Mouse (Mus musculus) natural killer cell, adult 2 months (primary cell): ENCODE data around the gene Hap1.

Experiments used
- DNase-seq, 2 experiments: peaks; one replicate each; pipeline ENCODE4 v3.0.0; 2022; ENCODE audit warnings: low spot score in 2 of 2

The Hap1 gene

DNA sequence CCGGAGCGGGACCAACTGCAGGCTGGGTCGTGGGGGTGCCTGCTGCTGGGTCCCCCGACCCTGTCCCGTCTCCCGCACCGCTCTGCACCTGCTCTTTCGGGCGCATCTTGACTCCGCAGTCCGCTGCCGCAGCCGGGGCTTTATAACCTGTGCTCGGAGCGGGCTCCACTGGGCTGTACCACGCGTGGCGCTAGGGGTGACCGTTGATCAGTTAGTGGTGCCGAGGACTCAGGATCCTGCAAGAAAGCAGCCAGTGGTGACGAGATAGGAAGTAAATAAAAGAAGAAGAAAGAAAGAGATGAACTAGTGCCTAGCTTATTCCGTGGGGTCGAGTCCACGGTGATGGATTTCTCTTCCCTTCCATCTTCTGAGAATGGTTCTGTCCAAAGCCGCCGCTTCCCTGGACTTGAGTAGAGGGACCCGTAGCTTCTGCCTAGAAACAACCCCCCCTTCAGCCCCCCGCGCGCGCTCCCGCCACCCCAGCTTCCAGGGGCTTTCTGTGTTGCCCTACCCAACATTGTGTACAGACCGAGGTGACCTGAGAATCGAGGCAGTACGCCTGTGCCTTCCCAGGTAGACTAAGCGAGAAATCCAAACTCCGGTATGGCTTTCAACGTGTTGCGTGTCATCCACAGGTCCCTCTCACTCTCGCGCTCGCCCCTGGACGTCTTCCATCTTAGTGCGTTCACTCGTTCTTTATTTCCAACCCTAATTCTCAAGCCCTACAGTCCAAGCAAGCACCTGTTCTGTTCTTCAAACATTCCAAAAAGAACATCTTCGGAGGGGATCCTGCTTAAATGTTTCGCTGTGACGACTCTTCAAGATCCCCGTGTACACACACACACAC is at the start of gene Hap1:
Hap1 (minus strand) TSS at position 157 of the 847 bp plus-strand sequence.
- DNase-seq = peak; percentile 42 to 53

DNA sequence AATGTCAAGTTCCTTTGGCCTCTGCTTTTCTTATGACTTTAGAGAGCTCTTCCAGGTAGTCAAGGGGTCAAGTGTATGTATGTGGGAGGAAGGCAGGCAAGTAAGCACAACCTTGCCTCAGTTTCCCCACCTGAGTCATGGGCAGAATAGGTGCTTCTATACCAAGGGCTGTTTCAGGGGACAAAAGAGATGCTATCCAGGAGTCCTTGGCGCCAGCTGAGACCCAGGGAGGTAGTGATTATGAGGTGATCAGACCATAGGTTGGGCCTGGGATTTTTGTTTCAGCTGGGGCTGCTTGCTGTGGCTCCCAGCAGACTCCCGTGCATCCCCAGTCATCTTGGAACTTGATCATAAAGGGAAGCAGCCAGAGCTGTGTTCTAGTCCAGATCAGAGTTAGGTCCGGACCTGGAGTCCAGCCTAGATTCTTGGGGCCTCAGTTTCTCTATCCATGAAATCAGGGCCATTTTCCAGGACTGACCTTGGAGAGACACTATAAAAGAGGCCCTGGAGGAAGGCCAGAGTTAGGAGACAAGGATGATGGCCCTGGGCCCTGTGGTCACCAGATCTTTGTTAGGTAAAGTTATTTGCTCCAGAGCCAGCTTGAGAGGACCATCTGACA is 48.6 kb upstream of the Hap1 start:
- no peak for DNase-seq

DNA sequence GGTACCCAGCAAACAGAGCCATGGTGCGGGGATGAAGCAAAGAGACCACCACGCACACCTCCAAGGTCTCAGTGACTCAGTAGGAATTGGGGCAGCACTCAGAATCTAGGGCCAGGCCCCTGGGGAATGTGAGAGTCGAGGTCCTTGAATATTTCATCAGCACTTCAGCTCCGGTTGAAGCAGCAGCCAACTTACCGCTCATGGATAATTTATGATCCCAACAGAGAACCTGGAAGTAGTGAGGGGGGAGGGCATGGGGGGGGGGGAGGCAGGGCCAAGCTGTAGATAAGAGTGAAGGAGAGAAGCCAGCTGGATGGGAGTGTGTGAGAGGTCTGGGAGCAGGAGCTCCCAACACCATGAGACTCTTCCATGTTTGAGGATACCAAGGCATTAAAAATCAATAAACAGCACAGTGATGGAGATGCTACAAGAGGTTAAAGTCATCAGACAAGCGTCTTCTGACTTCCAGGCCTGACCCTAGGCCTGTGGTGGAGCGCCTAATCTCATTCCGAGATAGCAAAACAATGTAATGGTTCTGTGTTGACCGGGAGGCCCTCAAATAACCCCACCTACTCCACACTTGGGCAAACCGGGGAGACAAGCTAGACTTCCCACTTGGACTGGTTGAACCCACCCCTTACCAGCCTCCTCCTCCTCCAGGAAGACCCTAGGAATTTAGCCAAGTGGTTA is 47.7 kb upstream of the Hap1 start:
- DNase-seq = no peak

DNA sequence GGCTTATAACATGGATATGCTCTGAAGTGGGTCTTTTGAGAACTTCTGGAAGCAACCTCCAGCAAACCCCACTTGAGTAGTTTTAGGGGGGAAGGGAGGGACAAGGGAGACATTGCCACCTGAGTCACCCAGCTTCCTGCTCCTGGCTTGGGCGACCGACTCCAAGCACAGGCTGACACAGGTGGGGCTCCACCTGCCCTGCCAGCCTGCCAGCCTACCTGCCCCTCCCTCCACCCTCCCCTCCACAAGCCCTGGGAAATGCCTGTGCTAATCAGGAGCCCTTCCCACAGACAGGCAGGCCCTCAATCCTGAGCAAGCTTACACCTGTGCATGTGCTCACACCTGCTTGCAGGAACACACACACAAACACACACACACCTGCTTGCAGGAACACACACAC is 46.8 kb upstream of the Hap1 start:
- no peak for DNase-seq

DNA sequence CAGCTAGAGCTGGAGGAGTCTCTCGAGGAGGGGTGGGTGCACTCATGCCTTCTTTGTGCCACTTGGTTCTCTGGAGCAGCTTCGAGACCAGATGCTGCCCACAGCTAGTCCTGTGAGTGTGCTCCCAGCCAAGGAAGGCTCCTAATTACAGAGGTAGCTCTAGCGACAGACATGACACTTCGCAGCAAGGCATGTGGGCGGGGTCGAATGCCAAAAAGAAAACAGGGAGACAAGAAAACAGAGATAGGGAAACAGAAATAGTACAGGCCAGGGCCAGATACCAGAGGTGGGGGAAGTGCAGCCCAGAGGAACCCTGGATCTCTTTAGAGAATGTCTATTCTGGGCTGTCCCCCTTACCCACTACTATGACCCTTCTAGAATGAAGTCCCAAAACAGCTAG is 46.3 kb upstream of the Hap1 start:
- DNase-seq = no peak

DNA sequence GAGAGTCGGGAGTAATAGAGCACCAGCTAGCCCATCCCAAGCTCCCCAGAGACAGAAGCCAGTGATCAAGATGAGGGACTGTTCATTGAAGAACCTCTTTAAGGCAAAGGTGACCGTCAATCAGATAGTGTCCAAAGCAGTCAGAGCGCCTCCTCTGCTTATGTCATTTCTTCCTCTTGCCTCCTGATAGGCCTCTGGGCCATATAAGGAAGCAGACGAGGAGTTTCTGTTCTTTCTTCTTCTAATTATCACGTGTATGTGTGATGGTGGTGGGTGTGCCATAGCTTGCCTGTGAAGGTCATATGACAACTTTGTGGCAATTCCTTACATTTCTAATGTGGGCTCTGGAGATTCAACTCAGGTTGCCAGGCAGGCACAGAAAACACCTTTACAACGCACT is 44.9 kb upstream of the Hap1 start:
- DNase-seq = no peak

DNA sequence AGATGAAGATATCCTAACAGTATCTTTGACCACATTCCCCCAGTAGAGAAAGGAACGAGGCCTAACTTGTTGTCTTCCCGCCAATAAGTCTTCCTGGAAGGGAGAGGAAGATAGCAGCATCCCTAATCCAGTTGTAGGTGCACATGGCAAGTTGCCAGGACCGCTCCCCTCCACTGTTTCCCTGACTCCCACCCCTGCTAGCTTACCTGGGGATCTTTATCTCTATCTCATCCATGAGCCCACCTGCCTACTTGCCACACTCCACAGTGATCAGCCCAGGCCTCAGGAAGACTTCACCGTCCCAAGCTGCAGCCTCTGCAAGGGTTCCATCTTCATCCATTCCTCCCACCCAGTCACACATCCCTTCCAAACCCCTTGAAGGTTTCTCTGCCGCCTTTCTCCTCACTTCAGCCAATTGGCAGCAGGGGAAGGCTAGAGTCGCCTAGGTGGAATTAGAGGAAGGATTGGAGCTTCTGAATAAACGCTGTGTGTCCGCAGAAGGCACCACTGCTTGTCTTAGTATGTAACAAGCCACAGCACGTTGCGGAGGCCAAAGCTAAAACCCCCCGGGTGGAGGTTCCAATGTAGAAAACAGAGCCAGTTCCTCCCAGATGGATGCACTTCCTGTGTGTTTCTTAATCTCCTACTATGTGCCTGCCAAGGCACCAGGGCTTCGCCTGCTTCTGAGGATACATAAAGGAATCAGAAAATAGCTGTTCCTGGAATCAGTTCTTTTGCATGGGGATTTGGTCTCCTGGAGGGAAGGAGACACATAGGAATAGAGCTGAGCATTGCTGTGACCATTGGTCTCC is 44.0 kb upstream of the Hap1 start:
- no peak for DNase-seq

DNA sequence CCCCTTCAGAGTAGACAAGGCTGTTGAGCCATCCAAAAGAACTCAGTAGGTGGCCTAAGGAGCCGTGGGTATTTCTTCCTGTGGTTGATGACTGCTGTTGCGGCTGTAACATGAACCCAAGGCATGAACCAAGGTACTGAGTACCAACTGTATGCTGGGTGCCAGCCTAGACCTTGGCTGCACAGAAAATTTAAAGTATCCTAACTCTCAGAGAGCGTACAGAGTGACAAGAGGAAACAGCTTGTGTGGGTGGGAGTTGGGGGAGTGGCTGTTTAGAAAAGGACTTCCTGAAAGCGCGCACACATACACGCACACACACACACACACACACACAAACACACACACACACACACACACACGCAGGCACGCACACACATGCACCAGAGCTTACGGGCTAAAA is 43.4 kb upstream of the Hap1 start:
- DNase-seq = peak; percentile 30 to 43

DNA sequence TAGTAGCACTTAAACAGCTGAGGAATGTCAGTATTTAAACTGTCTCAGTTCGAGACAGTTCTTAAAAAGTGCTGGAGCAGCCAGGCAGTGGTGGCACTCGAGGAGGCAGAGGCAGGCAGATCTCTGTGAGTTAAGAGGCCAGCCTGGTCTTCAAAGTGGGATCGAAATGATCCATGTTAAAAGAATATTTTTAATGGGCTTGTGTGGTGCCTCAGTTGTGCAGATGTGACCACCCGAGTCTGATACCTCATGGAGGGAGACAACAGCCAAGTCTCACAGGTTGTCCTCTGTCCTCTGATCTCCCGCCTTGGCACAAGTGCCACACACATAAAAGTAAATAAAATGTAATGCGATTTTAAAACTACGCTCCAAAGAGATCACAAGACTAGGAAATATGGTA is 42.6 kb upstream of the Hap1 start:
- DNase-seq = no peak

DNA sequence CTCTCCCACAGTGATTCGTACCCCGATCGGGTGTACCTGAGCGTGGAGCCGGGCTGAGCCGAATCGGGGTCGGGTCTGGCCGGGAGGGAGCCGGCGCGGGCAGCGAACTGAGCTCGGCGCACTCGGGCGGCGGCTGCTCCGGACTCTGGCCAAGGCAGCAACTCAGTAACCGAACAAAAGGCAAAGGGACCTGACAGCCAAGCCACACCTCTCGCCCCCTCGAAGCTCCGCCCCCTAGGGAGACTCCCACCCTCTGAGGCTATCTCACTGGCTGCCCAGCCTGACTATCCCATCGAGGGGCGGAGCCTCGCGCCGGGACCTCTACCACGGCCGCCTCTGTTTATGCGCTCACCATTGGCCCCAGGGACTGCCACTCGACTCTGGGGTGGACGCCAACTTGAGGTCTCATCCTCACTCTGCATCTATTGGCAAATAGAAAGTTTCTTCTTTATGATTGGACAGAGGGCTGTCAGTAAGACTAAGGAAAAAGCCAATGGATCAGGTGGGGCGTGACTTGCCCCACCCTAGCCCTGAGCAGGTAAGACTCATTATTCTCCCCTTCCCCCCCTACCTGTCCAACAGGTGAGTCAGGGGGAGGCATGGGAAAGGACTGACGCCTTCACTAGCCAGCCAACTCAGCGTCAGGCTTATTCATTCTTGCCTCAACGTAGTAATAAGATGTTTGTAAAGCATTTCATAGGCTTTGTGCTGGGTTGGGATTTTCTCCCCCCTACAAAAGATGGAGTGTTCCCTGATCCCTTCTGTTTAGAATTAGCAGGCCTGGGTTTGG is 41.9 kb upstream of the Hap1 start, which contains the start of gene Jup:
Jup (minus strand) TSS at position 164 of the 790 bp plus-strand sequence.
- DNase-seq = peak; percentile 96 to 97

DNA sequence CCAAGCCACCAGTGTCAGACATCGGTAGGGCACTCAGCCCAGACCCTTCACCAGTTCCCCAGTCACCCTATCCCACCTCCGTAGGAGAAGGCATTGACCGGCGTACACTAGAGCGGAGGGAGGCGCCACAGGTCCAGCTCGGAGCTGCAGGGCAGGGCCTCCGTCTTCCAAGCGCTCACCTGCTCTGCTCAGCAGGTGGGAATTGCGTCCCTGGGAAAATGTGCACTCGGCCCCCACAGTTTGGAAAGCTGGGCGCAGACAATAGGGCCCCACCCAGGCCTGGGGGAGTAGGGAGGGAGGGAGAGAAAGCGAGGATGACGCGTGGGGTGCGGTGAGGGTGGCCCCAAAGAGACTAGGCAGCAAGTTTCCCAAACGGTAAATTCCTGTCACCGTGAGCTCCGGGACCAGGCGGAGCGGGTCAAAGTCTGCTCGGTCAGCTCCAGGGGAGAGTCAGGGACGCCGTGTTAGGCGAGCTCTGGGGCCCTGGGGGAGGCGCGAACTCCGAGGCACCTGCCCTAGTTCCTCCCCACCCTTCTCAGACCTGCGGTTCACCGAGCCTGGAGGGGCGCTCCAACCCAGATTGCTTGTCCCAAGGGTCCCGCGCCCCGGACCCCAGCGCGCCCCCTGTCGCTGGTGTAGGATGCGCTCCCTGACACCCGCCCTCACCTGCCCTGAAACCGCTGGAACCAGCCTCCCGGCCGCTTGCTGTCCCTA is 41.1 kb upstream of the Hap1 start:
- DNase-seq = no peak

DNA sequence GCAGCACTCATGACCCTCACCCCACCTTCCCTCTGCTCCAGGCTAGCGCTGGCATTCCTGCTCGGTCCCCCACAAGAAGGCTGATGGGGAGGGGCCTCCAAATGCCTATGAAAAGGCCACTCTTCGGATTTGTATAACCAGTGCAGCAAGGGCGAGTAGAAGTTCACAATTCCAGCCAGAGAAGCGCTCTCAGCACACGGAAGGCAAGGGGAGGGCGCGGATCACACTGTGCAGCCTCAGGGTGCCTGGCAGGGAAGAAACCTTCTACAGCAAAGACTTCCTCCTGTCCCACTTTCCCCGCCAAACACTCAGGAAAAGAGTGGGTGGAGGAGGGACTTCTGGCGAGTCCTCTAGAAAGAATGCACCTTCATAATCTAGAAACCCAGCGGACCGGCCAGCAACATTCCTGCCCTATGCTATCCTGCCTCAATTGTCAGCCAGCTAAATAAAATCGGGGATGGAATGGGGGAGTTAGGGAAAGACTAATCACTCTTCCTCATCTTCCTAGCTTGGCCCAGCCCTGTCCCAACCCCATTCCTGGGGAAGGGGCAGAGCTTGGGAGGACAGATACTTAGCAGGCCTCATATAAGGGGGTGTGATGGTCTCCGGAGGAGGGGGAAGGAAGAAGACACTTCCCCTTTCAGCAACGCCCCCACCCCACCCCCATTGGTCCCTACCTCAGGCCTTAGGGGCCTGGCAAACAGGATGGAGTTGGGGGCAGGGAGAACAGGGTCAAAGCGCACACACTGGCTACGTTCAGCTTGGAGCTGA is 40.1 kb upstream of the Hap1 start:
- DNase-seq = no peak

DNA sequence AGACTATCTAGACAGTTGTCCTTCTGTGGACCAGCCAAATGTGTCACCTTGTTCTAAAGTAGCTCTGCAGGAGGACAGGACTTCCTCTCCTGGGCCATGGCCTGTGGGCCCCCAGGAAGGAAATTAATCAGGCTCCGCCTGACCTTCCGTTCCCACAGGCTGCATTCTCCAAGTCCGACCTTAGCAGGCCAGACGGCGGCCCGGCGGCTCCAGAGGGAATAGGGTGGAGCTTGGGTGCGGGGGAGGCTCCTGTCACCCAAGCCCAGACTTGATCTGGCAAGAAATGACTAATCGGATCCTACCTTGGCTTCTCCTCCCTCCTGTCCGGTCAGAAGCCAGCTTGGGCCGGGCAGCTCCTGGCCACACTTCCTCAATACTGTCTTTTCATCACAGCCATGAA is 39.3 kb upstream of the Hap1 start:
- no peak for DNase-seq

DNA sequence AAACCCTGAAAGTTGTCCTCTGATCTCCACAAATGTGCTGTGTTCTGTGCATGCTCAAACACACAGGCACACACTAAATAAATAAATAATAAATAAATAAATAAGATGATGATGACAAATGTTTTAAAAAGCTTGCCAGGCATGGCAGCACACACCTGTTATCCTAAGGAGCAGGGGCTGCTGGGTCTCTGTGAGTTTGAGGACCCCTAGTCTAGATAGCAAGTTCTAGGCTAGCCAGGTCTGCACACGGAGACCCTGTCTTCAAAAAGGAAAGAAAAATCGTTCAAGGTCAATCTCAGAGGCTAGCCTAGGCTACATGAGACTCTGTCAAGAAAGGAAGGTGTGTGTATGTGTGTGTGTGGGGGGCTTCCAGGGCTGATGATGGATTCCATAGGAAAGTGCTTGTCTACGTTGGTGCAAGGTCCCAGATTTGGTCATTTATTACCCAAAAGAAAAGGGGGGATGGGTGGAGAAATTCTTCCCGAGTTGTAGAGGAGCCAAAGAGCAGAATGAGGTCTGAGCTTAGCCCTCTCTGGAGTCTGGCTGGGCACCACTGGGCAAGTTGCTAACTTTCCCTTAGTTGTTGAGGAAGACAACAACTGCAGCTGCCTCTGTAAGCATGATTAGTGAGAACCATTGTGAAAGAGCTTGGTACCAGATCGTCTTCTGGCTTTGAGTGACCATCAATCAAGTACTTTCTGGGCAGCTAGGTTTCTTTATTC is 38.6 kb upstream of the Hap1 start:
- no peak for DNase-seq

DNA sequence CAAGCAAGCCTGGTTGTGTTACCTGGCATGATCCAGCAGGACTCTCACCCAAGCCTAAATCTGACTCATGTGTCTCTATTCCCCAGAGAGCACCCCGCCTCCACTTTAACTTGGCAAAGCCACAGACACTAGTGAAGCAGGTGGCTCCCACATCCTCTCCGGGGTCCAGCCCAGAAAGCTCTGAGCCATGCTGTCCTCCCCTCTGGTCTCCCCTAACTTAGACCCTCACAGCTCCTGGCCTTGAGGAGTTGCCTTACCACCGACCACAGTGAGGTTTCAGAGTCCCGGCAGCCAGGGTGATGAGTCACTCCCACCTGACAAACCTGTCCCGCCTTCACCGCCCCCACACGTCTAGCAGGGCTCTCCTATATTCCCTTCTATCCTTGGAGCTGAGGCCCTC is 37.8 kb upstream of the Hap1 start:
- peak; percentile 52 to 59 for DNase-seq

DNA sequence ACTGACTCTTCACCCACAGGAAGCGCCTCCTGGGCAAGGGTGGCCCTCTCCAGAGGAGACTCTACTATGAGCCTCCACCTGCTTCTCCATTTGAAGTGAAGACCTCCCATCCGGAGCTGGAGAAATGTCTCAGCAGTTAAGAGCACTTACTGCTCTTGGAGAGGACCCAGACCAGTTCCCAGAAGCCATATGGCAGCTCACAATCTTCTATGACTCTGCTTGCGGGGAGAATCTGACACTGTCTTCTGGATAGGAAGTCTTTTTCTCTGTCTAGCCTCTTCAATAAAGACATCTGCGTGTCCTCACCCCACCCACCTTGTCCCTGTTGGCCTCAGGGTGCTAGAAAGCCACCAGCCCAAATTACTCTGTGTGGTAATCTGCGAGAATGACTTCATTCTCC is 37.0 kb upstream of the Hap1 start:
- DNase-seq = no peak

DNA sequence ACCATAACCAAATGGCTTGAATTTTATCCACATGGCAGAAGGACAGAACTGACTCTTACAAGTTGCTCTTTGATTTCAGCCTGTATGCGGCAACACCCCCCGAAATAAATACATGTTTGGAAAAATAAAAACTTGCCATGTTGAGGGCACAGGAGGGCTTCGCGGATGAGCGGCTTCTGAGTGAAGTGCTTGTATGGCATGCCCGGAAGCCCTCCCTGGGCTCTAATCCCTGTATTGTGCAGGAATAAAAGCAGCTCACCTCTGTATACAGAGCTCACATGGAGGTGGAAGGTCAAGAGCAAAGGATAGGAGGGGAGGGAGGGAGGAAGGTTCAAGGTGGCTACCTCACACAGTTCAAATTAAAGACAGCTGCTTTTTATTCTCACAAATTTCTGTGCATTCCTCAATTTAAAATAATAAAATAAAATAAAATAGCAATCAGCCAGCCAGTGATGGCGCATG is 36.0 kb upstream of the Hap1 start:
- DNase-seq = no peak

DNA sequence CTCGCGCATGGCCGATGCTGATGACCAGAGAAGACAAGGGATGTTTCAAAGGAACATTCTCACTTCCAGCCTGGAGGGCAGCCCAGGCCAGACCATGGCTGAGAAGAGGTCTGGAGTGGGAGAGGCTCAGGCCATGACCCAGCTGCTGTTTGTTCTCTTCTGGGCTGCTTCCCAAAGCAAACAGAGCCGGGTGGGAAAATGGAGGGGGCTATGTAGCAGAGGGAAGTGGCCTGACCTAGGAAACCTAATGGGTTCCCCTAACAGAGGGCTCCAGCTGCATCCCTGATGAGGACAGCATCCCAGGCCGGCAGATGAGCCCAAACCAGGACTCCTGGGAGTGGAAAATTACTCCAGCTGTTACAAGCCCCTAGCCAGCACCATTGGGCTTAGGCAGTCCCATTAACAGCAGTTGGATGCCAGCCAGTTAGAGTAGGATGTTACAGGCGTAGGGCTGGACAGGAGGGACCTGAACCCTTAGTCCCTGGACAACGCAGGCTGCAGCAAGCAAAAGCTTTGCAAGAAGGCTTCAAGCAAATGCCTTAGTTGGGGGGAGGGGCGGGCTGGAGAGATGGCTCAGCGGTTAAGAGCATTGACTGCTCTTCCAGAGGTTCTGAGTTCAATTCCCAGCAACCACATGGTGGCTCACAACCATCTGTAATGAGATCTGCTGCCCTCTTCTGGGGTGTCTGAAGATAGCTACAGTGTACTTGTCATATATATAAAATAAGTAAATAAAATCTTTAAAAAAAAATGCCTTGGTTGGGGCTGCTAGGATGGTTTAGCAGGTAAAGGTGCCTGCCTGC is 35.4 kb upstream of the Hap1 start:
- no peak for DNase-seq
